Mouse (Mus musculus) thymus, adult 2 months (tissue): ENCODE results near the gene 4930412O13Rik. TPM values are rescaled to one million over a fixed set of nuclear protein-coding genes. Genes with fewer than 3 reads are reported as not detected.

Source experiments
- DNase-seq: peaks from one replicate; pipeline ENCODE4 v3.0.0; 2021
- H3K27ac ChIP-seq: fragments of 200-500 bp; 2 replicates; pipeline ENCODE4 v1.5.1; 2012; ENCODE audit warnings: low read length, control low read depth; ENCODE audit not compliant: control insufficient read depth, insufficient read depth
- H3K27me3 ChIP-seq: fragments of 200-500 bp; 2 replicates; pipeline ENCODE4 v1.6.1; 2012; ENCODE audit warnings: mild to moderate bottlenecking, low read length, moderate library complexity, mixed read lengths; ENCODE audit not compliant: control insufficient read depth, insufficient read depth
- H3K36me3 ChIP-seq: fragments of 200-500 bp; 2 replicates; pipeline ENCODE4 v1.6.1; 2012; ENCODE audit warnings: mild to moderate bottlenecking, low read length, moderate library complexity; ENCODE audit not compliant: control insufficient read depth, insufficient read depth
- H3K4me1 ChIP-seq: fragments of 200-500 bp; replicated peaks from 2 replicates; pipeline ENCODE4 v1.6.1; 2012; ENCODE audit warnings: low read length; ENCODE audit not compliant: control insufficient read depth, insufficient read depth
- H3K4me3 ChIP-seq: fragments of 200-500 bp; 2 replicates; pipeline ENCODE4 v1.5.1; 2012; ENCODE audit warnings: mild to moderate bottlenecking, low read length, control low read depth, moderate library complexity; ENCODE audit not compliant: control insufficient read depth, insufficient read depth
- CTCF ChIP-seq: fragments of 200-500 bp; IDR thresholded peaks from 2 replicates; pipeline ENCODE4 v1.5.1; 2012; ENCODE audit warnings: mild to moderate bottlenecking, control low read depth, low read length, moderate library complexity, borderline replicate concordance; ENCODE audit not compliant: control insufficient read depth, poor library complexity, insufficient read depth; ENCODE audit errors: extremely low read depth
- POLR2A ChIP-seq: fragments of 200-500 bp; IDR thresholded peaks from 2 replicates; pipeline ENCODE4 v1.6.1; 2012; ENCODE audit warnings: mild to moderate bottlenecking, low read length, control low read depth, moderate library complexity; ENCODE audit not compliant: control insufficient read depth, poor library complexity, insufficient read depth; ENCODE audit errors: extremely low read depth
- WGBS: fragments of 180-500 bp; shearing (Covaris S2); methylation state at CpG from one replicate; pipeline ENCODE4 v1.1.7; 2018; 5-methylcytosine and 5-hydroxymethylcytosine counted together
- polyA plus RNA-seq: library from polyadenylated mRNA; depleted of rRNA; stranded (reverse); fragments of >200 nt; gene quantifications from 2 replicates; pipeline ENCODE4 v1.2.3, GENCODE M21; 2012; rRNA removed

Gene 4930412O13Rik
- not detected in 2 replicates for polyA plus RNA-seq

DNA sequence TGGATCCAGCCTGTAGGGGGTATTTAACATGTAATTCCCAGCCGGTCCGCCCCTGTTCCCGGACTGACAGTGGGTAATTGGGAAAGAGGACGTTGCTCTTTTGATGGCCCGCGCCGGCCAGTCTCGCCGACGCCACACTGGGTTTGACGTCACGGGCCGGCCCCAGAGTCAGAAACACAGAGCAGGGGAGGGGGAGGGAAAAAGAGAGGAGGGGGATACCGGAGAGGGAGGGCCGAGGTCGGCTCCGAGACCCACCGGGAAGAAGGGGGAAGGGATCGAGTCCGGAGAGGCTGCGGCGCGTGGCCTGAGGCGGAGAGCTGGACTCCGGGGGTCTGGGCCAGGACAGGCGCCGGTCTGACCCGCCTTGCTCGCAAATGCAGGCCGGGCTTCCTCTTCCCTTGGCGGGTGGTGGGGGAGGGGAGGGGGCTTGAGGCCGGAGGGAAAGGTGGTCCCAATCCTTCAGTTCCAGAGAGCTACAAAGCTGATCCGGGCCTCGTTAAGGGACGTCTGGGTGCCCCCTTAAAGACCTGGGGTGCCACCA lies at the start of gene 4930412O13Rik:
Gene 4930412O13Rik (plus strand): TSS at position 202 of the 541 bp plus-strand sequence.
- Histone ChIP-seq H3K27ac (no peak within 1 kb of the TSS), H3K4me3 (no peak within 1 kb of the TSS), H3K4me1 (peaks cover 33% of the 10 kb centered on the region), H3K27me3 (peaks cover 41% of the 10 kb centered on the region), H3K36me3 (no peaks in the 10 kb centered on the region)
- 16% methylated on average over 35 of the region's 35 CpGs for WGBS
- TF ChIP-seq CTCF: no peak
- no peak for TF ChIP-seq POLR2A
- no peak for DNase-seq

GRCm38 (mm10) chr2:9833712-9834111 lies 47.3 kb upstream of the 4930412O13Rik start:
- H3K36me3 ChIP-seq: no peaks in the 10 kb centered on the region
- WGBS: 89% methylated on average over 7 of the region's 7 CpGs
- H3K27me3 ChIP-seq: no peaks in the 10 kb centered on the region
- DNase-seq: no peak
- no peak overlapping the region for H3K27ac ChIP-seq
- no peak for TF ChIP-seq CTCF
- no peak for TF ChIP-seq POLR2A
- H3K4me3 ChIP-seq: no peak overlapping the region
- H3K4me1 ChIP-seq: peaks cover 2% of the 10 kb centered on the region

DNA sequence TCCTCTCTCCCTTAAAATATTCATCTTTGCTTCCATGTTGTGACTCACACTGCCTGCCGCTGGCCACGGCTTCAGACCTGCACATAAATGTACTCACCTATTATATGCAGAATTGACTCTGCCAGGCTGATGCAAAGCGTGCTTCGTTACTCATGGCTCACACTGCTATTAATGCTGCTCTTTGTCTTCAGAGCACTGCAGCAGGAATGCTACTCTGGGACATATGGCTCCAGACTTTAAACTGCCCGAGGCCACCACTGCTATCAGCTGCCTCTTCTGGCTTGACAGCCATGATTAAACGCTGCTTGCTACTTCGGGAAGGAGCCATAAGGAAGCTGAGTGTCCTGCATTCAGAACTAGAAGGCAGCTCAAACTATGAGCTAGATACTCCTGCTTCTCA lies 45.9 kb upstream of the 4930412O13Rik start:
- Histone ChIP-seq H3K27me3 (no peaks in the 10 kb centered on the region), H3K4me3 (no peak overlapping the region), H3K36me3 (no peaks in the 10 kb centered on the region), H3K27ac (no peak overlapping the region), H3K4me1 (peaks cover 2% of the 10 kb centered on the region)
- no peak for DNase-seq
- no peak for TF ChIP-seq POLR2A
- no peak for TF ChIP-seq CTCF
- WGBS: 91% methylated on average over 7 of the region's 7 CpGs

DNA sequence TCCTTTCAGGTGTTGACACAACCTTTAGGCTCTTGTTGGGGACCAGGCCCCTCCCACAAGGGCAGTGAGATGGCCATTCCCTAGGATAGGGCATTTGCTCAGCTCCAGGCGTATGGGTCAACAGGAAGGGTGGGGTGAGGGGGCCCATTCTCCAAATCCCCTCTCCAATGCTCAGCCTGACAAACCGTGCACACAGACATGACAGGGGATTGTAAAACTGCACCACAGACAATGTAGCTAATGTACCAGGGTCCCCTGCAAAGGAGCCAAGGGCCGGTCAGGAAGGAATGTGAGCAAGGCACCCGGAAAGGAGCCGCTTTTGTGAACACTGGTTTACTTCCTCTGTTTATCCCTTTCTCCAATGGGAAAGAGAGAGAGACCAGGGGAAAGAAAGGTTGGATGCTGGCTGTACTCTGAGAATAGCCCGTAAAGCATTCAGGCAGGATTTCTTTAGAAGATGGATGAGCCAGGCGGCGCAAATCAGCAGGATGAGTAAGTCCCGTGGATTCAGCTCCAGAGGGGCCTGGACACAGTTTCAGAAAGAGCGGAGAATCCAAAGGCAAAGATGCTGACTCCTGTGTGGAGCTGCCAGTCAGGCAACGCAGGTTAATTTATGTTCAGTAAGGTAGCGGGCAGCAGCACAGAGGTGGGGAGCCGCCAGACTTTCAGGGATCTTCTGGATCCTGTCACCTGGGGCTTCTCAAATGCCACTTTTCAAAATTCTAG lies 28.0 kb upstream of the 4930412O13Rik start:
- peaks cover 11% of the 10 kb centered on the region for H3K4me1 ChIP-seq
- H3K27ac ChIP-seq: no peak overlapping the region
- H3K4me3 ChIP-seq: no peak overlapping the region
- TF ChIP-seq CTCF (no peak), POLR2A (no peak)
- 93% methylated on average over 13 of the region's 13 CpGs for WGBS
- H3K27me3 ChIP-seq: no peaks in the 10 kb centered on the region
- H3K36me3 ChIP-seq: peaks cover 10% of the 10 kb centered on the region
- DNase-seq: no peak

GRCm38 (mm10) chr2:9855861-9856260 lies 25.2 kb upstream of the 4930412O13Rik start:
- 90% methylated on average over 4 of the region's 4 CpGs for WGBS

GRCm38 (mm10) chr2:9860698-9861097 lies 20.4 kb upstream of the 4930412O13Rik start:
- no peak overlapping the region for H3K4me3 ChIP-seq
- WGBS: 88% methylated on average over 5 of the region's 5 CpGs
- H3K27ac ChIP-seq: no peak overlapping the region
- peaks cover 72% of the 10 kb centered on the region for H3K36me3 ChIP-seq
- no peak for DNase-seq
- no peak for TF ChIP-seq POLR2A
- TF ChIP-seq CTCF: no peak
- H3K27me3 ChIP-seq: no peaks in the 10 kb centered on the region
- H3K4me1 ChIP-seq: no peaks in the 10 kb centered on the region; the same call in 1 of the 2 replicates

More at GRCm38 (mm10) chr2:9855861-9856260, 25.2 kb upstream of the 4930412O13Rik start:
- TF ChIP-seq POLR2A (no peak), CTCF (no peak)
- H3K4me3 ChIP-seq: no peak overlapping the region
- no peak overlapping the region for H3K27ac ChIP-seq
- no peak for DNase-seq
- no peaks in the 10 kb centered on the region for H3K27me3 ChIP-seq
- H3K36me3 ChIP-seq: peaks cover 32% of the 10 kb centered on the region
- H3K4me1 ChIP-seq: peaks cover 11% of the 10 kb centered on the region
